Mouse (Mus musculus) kidney, adult 2 months (tissue): ENCODE measurements at regions not wholly inside any gene's neighbourhood (a gene's known extent, or its start where the extent isn't known, plus 50 kb on each side); places are given as distances from the start of the nearest gene placed in this dataset.

Experiments used
- CTCF ChIP-seq: fragments of 200-500 bp; conservative IDR thresholded peaks from 2 replicates; pipeline ENCODE4 v1.5.1; 2011; ENCODE audit warnings: low read depth, mild to moderate bottlenecking, control low read depth, low read length, moderate library complexity, mixed read lengths; ENCODE audit not compliant: insufficient read depth, insufficient read length
- POLR2A ChIP-seq: fragments of 200-500 bp; IDR thresholded peaks from one replicate; pipeline ENCODE4 v1.6.1; 2011; ENCODE audit warnings: low read depth, low read length, control low read depth

DNA sequence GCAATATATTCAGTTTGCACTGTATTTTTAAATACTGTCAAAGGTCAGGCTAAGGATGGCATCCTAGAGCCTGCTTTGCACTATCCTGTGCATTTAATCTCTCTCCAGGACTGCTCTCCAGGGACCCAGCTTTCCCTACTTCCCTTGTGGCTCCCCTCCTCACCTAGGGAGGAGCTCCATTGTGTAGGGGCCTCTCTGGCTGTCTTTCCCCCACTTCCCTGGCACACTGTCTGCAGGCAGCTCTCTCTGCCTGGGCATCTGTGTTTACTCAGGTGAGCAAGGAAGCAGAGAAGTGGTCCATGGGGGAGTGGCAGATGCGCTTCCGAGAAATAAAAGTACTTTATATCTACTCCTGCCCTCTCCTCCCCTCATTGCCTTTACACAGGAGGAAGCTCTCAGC, 218.0 kb upstream of the Cxcr4 start:
- no peak for TF ChIP-seq CTCF
- TF ChIP-seq POLR2A = no peak
